Mouse (Mus musculus) liver, postnatal 0 days (tissue): ENCODE measurements at regions not wholly inside any gene's neighbourhood (a gene's known extent, or its start where the extent isn't known, plus 50 kb on each side); places are given as distances from the start of the nearest gene placed in this dataset.

Experiments used
- CTCF ChIP-seq: sonication (generic); IDR thresholded peaks from 2 replicates; pipeline ENCODE4 v1.5.1; 2016; ENCODE audit warnings: antibody characterized with exemption, low read depth
- EP300 ChIP-seq: IDR thresholded peaks from 2 replicates; pipeline ENCODE4 v1.6.1; 2016; ENCODE audit warnings: antibody characterized with exemption, low read depth, mild to moderate bottlenecking

DNA sequence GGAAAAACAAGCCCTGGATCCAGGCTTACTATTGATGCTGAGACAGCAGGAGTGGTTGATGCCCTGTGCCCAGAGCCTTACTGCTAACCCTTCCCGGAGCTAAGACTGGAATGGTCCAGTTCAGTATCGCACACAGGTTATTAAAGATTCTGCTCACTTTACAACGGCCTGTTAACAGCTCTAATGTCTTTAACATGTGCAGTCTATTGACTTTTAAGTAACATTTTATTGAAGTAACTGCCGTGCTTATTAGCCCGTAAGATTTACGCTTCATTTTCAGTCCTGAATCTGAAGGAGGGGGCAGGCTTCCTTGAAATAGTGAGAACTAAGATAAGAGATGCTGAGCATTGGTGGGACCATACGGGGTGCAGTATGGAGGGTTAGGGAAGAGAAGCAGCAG, 155.7 kb upstream of the Cep162 start:
- TF ChIP-seq CTCF, result no peak
- TF ChIP-seq EP300, result no peak
